Mouse (Mus musculus): Measurements from ENCODE around the gene Atcay.

GRCm38 (mm10) chr10:81192270-81192967, 38.2 kb downstream of the Atcay start:
- TF ChIP-seq POLR2A (IDR thresholded peaks at IDR 0.05; ENCODE audit: low read depth, low read length) (no peak), CTCF (IDR thresholded peaks at IDR 0.05; ENCODE audit: extremely low read depth, insufficient read length, insufficient replicate concordance, low read depth, low read length) (no peak)

All from small intestine, adult 2 months (tissue).